Mouse (Mus musculus) inflammation-experienced regulatory T-cells (primary cell): ENCODE data around the gene Fndc5. TPM values are rescaled to one million over a fixed set of nuclear protein-coding genes. Genes with fewer than 3 reads are reported as not detected.

ENCODE experiments used
- polyA plus RNA-seq, 2 experiments: library from polyadenylated mRNA; unstranded; fragments of 100-300 nt; shearing (Covaris generic); gene quantifications; one replicate each; pipeline ENCODE4 v1.2.1; 2017

Fndc5 gene
- 1 to 10 TPM in 1 of 2 experiments, under 1 TPM in 1; 0.56 to 1.0 TPM for polyA plus RNA-seq

GRCm38 (mm10) chr4:129136579-129137391, at the start of gene Fndc5:
Gene Fndc5, plus strand, starts transcription at chr4:129136999.

DNA sequence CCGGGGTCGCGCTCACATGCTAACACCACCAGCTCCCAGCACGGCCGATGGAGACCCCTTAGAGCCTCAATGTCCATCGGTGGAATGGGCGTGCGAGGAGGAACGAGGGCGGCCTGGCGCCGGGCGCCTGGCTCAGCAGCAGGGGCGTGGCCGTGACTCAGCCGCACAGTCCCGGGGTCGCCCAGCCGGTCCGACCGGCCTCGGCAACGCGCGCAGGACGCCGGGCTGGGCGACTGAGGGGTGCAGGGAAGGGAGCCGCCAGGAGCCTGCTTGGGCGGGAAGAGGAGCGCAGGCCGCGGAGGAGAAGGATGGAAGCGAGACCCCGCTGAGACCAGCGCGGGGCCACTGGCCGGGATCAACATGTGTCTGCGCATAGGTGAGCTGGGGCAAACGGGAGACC, 31.4 kb upstream of the Fndc5 start, which contains the start of gene Tmem54:
TSS of gene Tmem54 (plus strand) at position 193 of the 400 bp plus-strand sequence.

DNA sequence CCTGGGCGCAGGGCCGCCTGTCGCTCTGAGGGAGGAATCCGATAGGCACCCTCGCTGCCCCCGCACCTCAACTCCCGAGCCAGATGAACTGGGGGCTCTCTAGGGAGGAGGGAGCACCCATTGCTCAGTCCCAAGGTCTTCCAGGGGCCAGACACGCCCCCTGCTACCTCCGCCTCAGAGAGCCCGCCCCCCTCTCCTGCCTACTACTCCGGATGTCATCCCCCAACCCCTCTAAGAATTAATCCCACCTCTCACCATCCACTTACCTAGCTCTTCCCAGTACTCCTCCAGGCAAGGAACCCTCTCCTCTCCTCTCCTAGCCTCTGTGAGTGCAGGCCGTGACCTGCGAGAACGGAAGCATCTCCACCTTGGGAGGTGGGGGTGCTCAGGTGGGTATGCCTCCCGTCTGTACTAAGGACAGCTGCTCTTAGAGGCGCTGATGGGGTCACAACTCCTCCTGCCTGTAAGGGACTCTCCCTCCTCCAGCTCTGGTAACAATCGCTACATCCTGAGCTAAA, 15.2 kb upstream of the Fndc5 start, which contains the start of gene Hpca:
TSS of gene Hpca (minus strand) at position 468 of the 518 bp plus-strand sequence.

DNA sequence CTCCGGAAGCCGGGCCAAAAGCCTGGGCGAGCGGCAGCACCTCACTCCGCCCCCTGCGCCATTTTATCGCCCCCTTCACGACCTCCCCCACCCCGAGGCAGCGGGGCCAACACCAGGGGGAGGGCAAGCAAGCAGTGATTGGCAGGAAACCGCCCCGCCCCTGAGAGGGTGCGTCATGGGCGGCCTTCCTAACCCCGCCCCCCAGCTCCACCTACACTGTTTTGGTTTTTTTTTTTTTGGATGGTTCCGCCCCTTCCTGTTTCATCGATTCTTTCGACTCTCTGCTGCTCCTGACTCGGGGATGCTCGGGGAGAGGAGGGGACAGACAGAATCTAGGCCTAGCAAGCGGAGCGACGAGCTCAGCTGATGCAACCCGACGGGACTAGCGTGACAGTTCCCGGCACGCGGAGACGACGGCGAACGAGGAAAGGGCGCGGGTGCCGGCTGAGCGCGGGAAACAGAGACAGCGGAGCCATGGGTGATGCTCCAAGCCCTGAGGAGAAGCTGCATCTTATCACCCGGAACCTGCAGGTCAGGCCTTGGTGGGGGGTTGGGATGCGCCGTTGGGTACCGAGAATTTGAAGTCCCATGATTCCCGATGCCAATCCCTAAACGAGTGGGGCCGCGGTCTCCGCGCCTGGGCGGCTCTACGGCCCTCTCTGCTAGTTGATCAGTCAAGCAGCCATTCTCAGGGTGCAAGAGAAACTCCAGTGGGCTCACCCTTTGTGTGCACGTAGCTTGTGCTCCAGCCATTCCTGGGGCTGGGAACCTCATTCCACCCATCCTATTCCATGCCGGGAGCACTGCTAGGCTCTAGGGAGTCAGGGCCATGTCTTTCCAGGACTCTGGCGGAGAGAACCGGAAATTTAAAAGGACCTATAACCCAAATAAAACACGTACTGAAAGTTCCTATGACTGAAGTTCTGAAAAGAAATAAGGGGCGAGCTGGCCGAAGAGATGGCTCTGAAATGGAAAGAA, 53.0 kb downstream of the Fndc5 start, which contains the start of the genes S100pbp and Yars:
TSS of gene S100pbp (minus strand) at position 186 of the 978 bp plus-strand sequence.
TSS of gene Yars (plus strand) at position 219 of the 978 bp plus-strand sequence.

Other genes starting within 250 kb of the Fndc5 start
- gene Azin2, start 174.6 kb upstream of the Fndc5 start, polyA plus RNA-seq = 1 to 10 TPM in 1 of 2 experiments, under 1 TPM in 1; 0.53 to 2.3 TPM
- 100 to 1,000 TPM; 130 to 159 TPM for gene Ak2, start 145.0 kb upstream of the Fndc5 start, polyA plus RNA-seq
- 10 to 100 TPM; 59.1 to 61.7 TPM for gene Rnf19b, start 78.7 kb upstream of the Fndc5 start, polyA plus RNA-seq
- not detected for gene Tmem54, start 31.5 kb upstream of the Fndc5 start, polyA plus RNA-seq
- gene Hpca, start 15.0 kb upstream of the Fndc5 start, polyA plus RNA-seq = under 1 TPM in 1 of 2 experiments, not detected in 1; 0.18 TPM
- 10 to 100 TPM; 16.7 to 20.3 TPM for gene S100pbp, start 52.7 kb downstream of the Fndc5 start, polyA plus RNA-seq
- 10 to 100 TPM; 48.9 to 49.5 TPM for gene Yars, start 52.8 kb downstream of the Fndc5 start, polyA plus RNA-seq
- gene C77080, start 124.4 kb downstream of the Fndc5 start, polyA plus RNA-seq = 1 to 10 TPM in 1 of 2 experiments, under 1 TPM in 1; 0.67 to 1.0 TPM
- under 1 TPM in 1 of 2 experiments, not detected in 1; 0.16 TPM for gene Sync, start 150.6 kb downstream of the Fndc5 start, polyA plus RNA-seq
- 100 to 1,000 TPM; 289 to 317 TPM for gene Rbbp4, start 198.4 kb downstream of the Fndc5 start, polyA plus RNA-seq
- gene Zbtb8os, start 198.7 kb downstream of the Fndc5 start, polyA plus RNA-seq = 10 to 100 TPM; 57.3 to 72.8 TPM
- gene Zbtb8a, start 241.1 kb downstream of the Fndc5 start, polyA plus RNA-seq = 10 to 100 TPM; 10.9 to 17.0 TPM